Mouse (Mus musculus) left cerebral cortex, postnatal 25 days (tissue): ENCODE measurements around the gene Slc5a9. TPM values are rescaled to one million over a fixed set of nuclear protein-coding genes. Genes with fewer than 3 reads are reported as not detected.

Experiments
- DNase-seq, 2 experiments: peaks; one replicate each; pipeline ENCODE4 v3.0.0; 2022; ENCODE audit warnings: low spot score in 2 of 2, mixed read lengths in 1 of 2
- intact Hi-C: fragments of 180-260 bp; cut with DNase I; formaldehyde crosslinking; loops from one replicate; pipeline ENCODE4 v1.15.1; 2025
- total RNA-seq, 2 experiments: library from RNA; stranded (reverse); gene quantifications; 2 replicates each; pipeline ENCODE4 v1.2.3; 2021

Slc5a9 gene
- not detected for total RNA-seq

DNA sequence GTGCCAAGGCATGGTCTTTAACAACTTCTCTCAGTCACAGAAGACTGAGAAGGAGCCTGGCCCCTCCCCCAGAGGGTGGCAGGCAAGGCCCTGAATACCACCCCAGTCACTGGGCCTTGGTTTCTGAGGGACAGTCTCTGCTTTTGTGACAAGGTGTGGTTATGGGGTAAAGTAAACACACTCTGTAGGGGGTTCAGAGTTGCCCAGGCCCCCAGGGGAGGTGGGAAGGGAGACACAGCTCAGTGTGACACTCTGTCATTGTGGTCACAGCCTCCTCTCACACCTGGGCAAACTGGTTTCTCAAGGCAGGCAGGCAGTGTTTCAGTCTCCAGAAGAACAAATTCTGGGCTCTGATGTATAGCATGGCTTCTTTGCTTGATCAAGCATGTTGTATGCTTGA, at the start of gene Slc5a9:
Slc5a9 (minus strand) TSS at position 144 of the 400 bp plus-strand sequence.
- DNase-seq, result no peak
- intact Hi-C loops, result loop anchor here (10.0 kb wide), 1 partner anchor 1542 kb away; no protein-coding TSS in a partner anchor

- no peak for DNase-seq
- intact Hi-C loops, result no loop called here
Observed at GRCm38 (mm10) chr4:111919092-111919491, 16.4 kb upstream of the Slc5a9 start, which contains the start of gene Skint8. Skint8 (plus strand) TSS chr4:111919392.

GRCm38 (mm10) chr4:111907926-111908325, 5.2 kb upstream of the Slc5a9 start:
- DNase-seq, result peak; percentile 25 to 58
- intact Hi-C loops, result loop anchor here (10.0 kb wide), 1 partner anchor 1537 kb away; no protein-coding TSS in a partner anchor

DNA sequence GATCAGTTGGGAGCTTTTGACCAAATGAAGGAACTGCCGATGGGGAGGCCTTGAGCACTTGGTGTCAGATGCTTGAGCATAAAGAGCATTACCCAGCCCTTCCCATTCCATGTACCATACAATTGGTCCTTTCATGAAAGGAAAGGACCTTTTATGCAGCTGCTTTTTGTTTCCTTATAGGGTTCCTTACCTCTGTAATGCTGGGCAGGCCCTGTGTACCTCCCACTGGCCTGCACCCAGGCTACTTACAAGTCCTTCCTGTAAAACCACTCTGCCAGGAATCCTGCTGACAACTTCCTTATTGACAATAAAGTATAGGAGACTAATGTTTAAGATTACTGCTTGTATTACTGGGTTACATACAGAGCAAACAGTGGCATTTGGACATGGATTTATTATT, 1.2 kb downstream of the Slc5a9 start:
- intact Hi-C loops, result loop anchor here (10.0 kb wide), 1 partner anchor 1543 kb away; no protein-coding TSS in a partner anchor
- DNase-seq, result no peak

DNA sequence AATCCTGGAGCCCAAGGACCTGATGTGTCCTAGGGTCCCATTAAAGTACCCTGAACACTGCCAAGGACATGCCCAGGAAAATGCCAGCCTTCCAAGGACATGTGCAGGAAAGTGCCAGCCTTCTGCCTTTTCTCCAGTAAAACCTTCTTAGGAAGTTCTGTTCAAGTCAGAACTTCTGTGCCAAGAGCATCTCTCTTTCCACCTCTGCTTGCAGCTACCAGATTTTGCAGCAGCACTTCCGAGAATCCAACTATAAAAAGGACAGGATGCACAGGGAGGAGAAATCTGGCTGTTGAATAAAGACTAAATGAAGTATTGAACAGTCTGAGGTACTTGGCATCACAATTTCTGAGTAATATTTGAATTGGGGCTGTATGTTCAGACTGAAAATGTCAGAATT, 2.2 kb downstream of the Slc5a9 start:
- DNase-seq, result peak in 1 of 2 experiments; percentile 57
- intact Hi-C loops, result loop anchor here (10.0 kb wide), 1 partner anchor 1544 kb away; no protein-coding TSS in a partner anchor

DNA sequence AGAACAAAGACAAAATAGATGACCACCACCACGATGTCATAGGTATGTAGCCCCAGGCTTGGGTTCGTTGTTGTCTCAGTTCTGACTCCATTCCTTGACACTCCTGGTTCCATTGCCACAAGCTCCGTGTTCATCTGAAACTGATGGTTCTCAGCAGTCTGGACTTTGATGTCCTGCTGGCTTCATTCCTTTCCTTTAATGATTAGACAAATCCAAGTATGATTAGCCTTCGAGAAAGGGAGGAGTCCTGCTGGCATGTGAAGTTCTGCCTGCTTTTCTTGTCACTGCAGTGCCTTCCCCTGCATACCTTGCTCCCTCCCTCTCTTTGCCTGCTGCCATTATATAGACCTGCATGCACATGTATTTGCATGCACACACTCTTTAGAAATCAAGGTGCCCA, 4.2 kb downstream of the Slc5a9 start:
- intact Hi-C loops, result no loop called here

DNA sequence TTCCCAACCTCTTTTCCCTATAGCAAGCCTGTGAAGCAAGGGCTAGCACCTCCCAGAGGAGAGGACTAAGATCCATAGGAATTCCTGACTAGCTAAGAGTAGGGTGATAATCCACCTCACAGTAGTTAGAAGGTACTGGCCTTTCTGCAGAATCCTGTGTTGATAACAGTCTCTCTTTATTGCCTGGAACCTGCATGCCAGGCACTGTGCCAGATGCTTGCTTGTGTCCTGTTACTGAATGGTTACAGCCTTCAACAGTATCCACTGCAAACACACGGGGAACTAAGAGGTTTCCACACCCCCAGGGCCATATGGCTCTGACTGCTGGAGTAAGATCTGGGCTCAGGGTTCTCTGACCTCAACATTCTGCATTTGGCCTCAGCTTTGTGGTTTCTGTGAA, 5.0 kb downstream of the Slc5a9 start:
- DNase-seq, result no peak
- intact Hi-C loops, result no loop called here

More for the DNA sequence above, 4.2 kb downstream of the Slc5a9 start:
- no peak for DNase-seq

DNA sequence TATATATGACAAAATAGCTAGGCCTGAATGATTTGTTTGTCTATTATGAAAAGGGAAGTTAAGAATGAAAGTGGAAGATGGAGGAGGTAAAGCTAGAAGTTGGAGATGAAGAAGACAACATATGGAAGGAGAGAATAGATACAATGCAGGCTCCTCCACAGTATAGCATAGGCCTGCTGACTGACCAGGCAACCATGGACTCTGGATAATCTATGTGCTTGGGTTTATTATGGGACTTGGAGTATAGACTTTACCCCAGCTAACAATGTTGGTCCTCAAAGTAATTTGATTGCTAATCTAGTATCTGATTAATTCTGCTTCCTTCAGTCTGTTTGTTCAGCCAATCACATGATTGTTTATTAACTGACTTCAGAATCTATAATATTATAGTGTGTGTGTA, 10.6 kb downstream of the Slc5a9 start:
- DNase-seq, result no peak
- intact Hi-C loops, result no loop called here

DNA sequence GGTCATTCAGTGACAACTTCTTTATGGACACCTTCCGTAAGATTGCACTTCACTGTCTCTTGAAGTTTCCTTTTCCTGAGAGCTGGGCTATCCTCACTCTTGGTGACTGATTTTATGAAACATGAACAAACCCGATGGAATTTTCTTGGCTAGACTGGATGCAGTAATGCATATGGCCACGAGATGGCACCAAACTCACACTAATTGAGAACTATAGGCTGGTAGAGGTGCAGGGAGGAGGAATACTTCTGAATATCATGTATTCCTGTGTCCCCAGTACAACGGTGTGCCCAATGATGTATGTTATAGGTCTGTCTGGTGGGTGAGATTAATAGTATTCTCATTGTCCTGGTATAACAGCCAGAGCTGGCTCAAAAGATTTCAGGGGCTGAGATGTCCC, 16.1 kb downstream of the Slc5a9 start:
- intact Hi-C loops, result no loop called here
- DNase-seq, result peak; percentile 86 to 89

GRCm38 (mm10) chr4:111886018-111886417, 16.7 kb downstream of the Slc5a9 start:
- intact Hi-C loops, result no loop called here
- DNase-seq, result peak; percentile 70 to 76

DNA sequence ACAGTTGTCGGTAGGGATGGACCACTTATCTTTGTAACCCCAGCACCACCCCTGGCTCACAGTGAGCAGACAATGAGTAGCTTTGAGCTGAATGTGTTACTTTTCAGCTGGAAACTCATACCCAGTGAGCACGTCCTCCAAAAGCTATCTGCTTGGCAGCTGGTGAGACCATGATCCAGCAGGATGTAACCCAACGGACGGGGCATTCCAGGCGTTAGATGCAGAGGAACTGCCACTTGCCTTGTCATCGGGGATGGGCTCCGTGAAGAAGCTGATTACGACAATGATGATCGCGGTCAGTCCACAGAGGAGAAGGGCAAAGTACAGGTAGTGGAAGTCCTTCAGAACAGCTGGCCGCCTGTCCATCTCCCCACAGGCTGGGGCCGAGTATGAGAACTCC, 19.2 kb downstream of the Slc5a9 start:
- DNase-seq, result no peak
- intact Hi-C loops, result no loop called here

DNA sequence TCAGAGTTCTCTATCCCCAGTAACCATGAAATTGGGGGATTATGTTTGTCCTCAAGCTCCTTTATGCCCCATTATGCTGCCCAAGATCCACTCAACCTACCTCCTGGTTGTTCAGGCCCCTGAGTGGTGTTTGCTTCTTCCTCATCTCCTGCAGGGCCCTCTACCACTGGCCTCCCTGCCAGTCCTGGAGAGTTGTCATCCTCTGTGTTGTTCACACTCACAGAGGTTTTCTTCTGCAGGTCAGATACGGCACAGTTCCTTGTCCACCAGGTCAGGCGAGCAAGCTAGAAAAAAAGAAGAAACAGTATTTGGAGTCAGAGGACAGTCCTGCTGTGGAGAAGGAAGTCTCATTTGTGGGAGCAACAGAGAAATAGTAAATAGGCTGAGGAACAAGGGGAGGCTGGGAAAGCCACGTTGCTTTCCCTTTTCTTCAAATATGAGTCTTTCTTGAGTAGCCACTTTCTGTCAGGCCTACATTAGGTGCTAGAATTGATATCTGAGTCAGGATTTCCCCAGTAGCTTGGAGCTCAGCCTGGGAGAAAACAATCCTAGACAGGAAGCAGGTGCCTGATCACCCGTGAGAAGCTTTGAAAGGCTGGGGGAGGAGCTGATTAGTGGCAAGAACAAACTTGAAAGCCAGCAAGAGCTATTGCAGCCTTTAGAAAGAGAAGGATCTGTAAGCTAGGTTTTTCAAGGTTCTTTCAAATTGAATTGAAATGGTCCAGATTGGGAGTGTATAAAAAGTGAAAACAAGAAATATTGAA, 22.4 kb downstream of the Slc5a9 start:
- no peak for DNase-seq
- intact Hi-C loops, result no loop called here

GRCm38 (mm10) chr4:111867743-111868401, 34.8 kb downstream of the Slc5a9 start:
- peak in 1 of 2 experiments; percentile 52 for DNase-seq
- intact Hi-C loops, result no loop called here

DNA sequence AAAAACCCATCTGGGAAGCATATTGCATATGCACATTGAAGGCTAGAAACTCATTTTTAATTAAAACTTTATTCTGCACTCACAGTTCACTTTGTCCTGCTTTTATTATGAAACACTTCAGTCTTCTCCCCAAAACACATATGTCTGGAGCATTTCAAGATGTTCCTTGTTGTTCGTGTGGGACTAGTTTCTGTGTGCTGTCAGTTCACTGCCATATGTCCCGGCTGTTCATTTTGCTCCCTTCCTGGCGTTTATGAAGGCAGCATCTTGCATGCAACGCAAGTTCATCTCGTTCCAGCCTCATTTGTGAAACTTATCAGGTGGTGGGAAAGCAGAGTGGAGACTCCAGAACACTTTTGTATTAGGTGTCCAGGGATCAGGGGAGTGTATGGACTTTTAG, 36.0 kb downstream of the Slc5a9 start:
- intact Hi-C loops, result no loop called here
- DNase-seq, result peak in 1 of 2 experiments; percentile 65

DNA sequence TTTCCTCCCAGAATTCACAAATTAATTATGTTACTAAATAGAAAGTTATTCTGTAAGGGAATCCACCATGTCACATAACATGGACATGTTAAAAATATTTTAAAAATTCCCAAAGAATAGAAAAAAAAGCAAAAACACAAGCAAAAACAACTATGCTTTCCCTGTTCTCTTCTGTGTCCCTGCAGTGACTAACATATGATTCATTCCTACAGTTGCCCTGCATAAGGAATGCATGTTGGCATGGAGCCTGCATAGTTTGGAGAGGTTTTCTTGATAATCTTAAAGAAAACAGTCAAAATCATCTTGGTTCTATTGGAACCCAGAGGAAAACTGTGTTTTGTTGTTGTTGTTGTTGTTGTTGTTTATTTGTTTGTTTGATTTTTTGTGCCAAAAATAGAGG, 50.1 kb downstream of the Slc5a9 start:
- DNase-seq, result peak in 1 of 2 experiments; percentile 6
- intact Hi-C loops, result no loop called here

DNA sequence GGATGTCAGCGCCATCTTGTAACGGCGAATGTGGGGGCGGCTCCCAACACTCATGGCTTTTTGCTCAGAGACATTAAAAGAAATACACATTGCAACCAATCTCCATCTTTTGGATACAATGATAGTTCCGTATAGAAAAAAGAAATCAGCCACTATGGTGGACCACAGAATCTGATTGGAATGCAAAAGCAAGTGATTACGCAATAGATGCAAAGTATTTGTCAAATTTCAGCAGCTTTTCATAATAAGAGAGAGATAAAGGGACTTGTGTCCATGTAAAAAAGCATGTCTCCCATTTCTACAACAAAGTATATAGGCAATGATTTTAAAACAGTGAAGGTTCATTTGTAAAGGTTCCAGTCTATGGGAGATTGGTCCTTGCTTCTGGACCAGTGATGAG, 63.8 kb downstream of the Slc5a9 start:
- no peak for DNase-seq
- intact Hi-C loops, result no loop called here

Other genes with a start within 250 kb of the Slc5a9 start
- 1 to 10 TPM; 3.2 to 4.6 TPM for gene Spata6, start 182.9 kb downstream of the Slc5a9 start, total RNA-seq
- not detected for gene Skint8, start 16.5 kb upstream of the Slc5a9 start, total RNA-seq
- under 1 TPM; 0.21 to 0.28 TPM for gene Skint7, start 70.0 kb upstream of the Slc5a9 start, total RNA-seq
- not detected for gene Skint1, start 103.4 kb upstream of the Slc5a9 start, total RNA-seq
- not detected for gene Skint4, start 169.1 kb upstream of the Slc5a9 start, total RNA-seq